Mouse (Mus musculus) embryonic facial prominence, embryonic 12.5 days (tissue): Measurements from ENCODE around the gene T. TPM values are rescaled to one million over a fixed set of nuclear protein-coding genes. Genes with fewer than 3 reads are reported as not detected.
A peak's percentile ranks its signal among the peaks of the same experiment; 100 is the strongest.
"Not testable (repeated sequence)": the region's sequence is repeated elsewhere in the genome, so short reads cannot be mapped to it uniquely, and the experiment has no call there.

Source experiments
- ATAC-seq: fragments of 200-750 bp; cut with Nextera tagmentation; 2 replicates; pipeline ENCODE4 v1.8.0; 2017; ENCODE audit not compliant: insufficient number of reproducible peaks, insufficient read depth, low FRiP score, low TSS enrichment
- H3K27ac ChIP-seq: fragments of 300-500 bp; sonication (generic); 2 replicates; pipeline ENCODE4 v1.5.1; 2016; ENCODE audit warnings: mild to moderate bottlenecking
- H3K27me3 ChIP-seq: fragments of 300-500 bp; sonication (generic); 2 replicates; pipeline ENCODE4 v1.6.1; 2016; ENCODE audit warnings: mild to moderate bottlenecking, moderate library complexity
- H3K36me3 ChIP-seq: fragments of 300-500 bp; sonication (generic); 2 replicates; pipeline ENCODE4 v1.6.1; 2016; ENCODE audit warnings: mild to moderate bottlenecking
- H3K4me1 ChIP-seq: fragments of 300-500 bp; sonication (generic); 2 replicates; pipeline ENCODE4 v1.6.1; 2016
- H3K4me2 ChIP-seq: fragments of 300-500 bp; sonication (generic); replicated peaks from 2 replicates; pipeline ENCODE4 v1.6.1; 2016; ENCODE audit warnings: mild to moderate bottlenecking, moderate library complexity
- H3K4me3 ChIP-seq: fragments of 300-500 bp; sonication (generic); 2 replicates; pipeline ENCODE4 v1.5.1; 2016; ENCODE audit warnings: mild to moderate bottlenecking
- H3K9ac ChIP-seq: fragments of 300-500 bp; sonication (generic); 2 replicates; pipeline ENCODE4 v1.6.1; 2016; ENCODE audit warnings: mild to moderate bottlenecking, moderate library complexity
- H3K9me3 ChIP-seq: fragments of 300-500 bp; sonication (generic); 2 replicates; pipeline ENCODE4 v1.6.1; 2016; ENCODE audit warnings: mild to moderate bottlenecking, moderate library complexity
- WGBS: fragments of 180-500 bp; shearing (Covaris S2); methylation state at CpG from one replicate; pipeline ENCODE4 v1.1.7; 2016; 5-methylcytosine and 5-hydroxymethylcytosine counted together
- polyA plus RNA-seq: library from polyadenylated mRNA; unstranded; fragments of >200 nt; fragmentation: Nextera tagmentation; extraction: Ambion mirVana; gene quantifications from 2 replicates; pipeline ENCODE4 v1.2.1, GENCODE M21; 2016

The T gene
- 0.88 and 0.95 TPM in 2 replicates for polyA plus RNA-seq

- peak within 1 kb of the TSS; percentile 43 for H3K4me2 ChIP-seq
- H3K4me3 ChIP-seq = peak within 1 kb of the TSS; percentile 24
- H3K27ac ChIP-seq = no peak within 1 kb of the TSS
- H3K36me3 ChIP-seq = no peaks in the 10 kb centered on the region
- no peak within 1 kb of the TSS for H3K9ac ChIP-seq
- WGBS = under 1% methylated on average over 60 of the region's 65 CpGs
- ATAC-seq = no peak
- peaks cover 99% of the 10 kb centered on the region for H3K27me3 ChIP-seq
- no peaks in the 10 kb centered on the region for H3K9me3 ChIP-seq
- peaks cover 16% of the 10 kb centered on the region; the same call in 1 of the 2 replicates for H3K4me1 ChIP-seq
Measured at GRCm38 (mm10) chr17:8433978-8434960, at the start of gene T. T (plus strand) TSS chr17:8434423.

- no peak overlapping the region for H3K4me3 ChIP-seq
- ATAC-seq = no peak
- H3K9me3 ChIP-seq = no peaks in the 10 kb centered on the region
- peaks cover 30% of the 10 kb centered on the region for H3K27me3 ChIP-seq
- no peaks in the 10 kb centered on the region for H3K36me3 ChIP-seq
- no peak overlapping the region for H3K4me2 ChIP-seq
- WGBS = 96% methylated on average over 2 of the region's 2 CpGs
- no peak overlapping the region for H3K27ac ChIP-seq
- peaks cover 11% of the 10 kb centered on the region; the same call in 1 of the 2 replicates for H3K4me1 ChIP-seq
- no peak overlapping the region for H3K9ac ChIP-seq
Measured at GRCm38 (mm10) chr17:8385441-8385840, 48.8 kb upstream of the T start.

GRCm38 (mm10) chr17:8388463-8388862, 45.8 kb upstream of the T start:
- Histone ChIP-seq H3K9ac (no peak overlapping the region), H3K4me2 (peak overlapping the region; percentile 42), H3K4me3 (no peak overlapping the region), H3K27ac (no peak overlapping the region), H3K36me3 (no peaks in the 10 kb centered on the region), H3K9me3 (no peaks in the 10 kb centered on the region), H3K27me3 (peaks cover 41% of the 10 kb centered on the region), H3K4me1 (peaks cover 11% of the 10 kb centered on the region; the same call in 1 of the 2 replicates)
- 2% methylated on average over 13 of the region's 13 CpGs for WGBS
- ATAC-seq = no peak

GRCm38 (mm10) chr17:8388990-8389789, 45.0 kb upstream of the T start:
- H3K27ac ChIP-seq = no peak overlapping the region
- WGBS = 2% methylated on average over 28 of the region's 28 CpGs
- H3K4me3 ChIP-seq = peak overlapping the region; percentile 10
- H3K9me3 ChIP-seq = no peaks in the 10 kb centered on the region
- peak overlapping the region; percentile 42 for H3K4me2 ChIP-seq
- H3K4me1 ChIP-seq = peaks cover 11% of the 10 kb centered on the region; the same call in 1 of the 2 replicates
- peaks cover 41% of the 10 kb centered on the region for H3K27me3 ChIP-seq
- H3K9ac ChIP-seq = peak overlapping the region; percentile 24; the same call in 1 of the 2 replicates
- no peaks in the 10 kb centered on the region for H3K36me3 ChIP-seq
- no peak for ATAC-seq

- Histone ChIP-seq H3K36me3 (no peaks in the 10 kb centered on the region), H3K9ac (no peak overlapping the region), H3K4me1 (peaks cover 11% of the 10 kb centered on the region; the same call in 1 of the 2 replicates), H3K4me2 (0 out of 2 replicates have a peak overlapping the region, but pooled peaks have one; percentile 42), H3K27ac (no peak overlapping the region), H3K27me3 (peaks cover 41% of the 10 kb centered on the region), H3K4me3 (no peak overlapping the region), H3K9me3 (no peaks in the 10 kb centered on the region)
- no peak for ATAC-seq
- 9% methylated on average over 10 of the region's 10 CpGs for WGBS
Measured at GRCm38 (mm10) chr17:8389790-8390095, 44.5 kb upstream of the T start.

GRCm38 (mm10) chr17:8390487-8390886, 43.7 kb upstream of the T start:
- Histone ChIP-seq H3K27ac (no peak overlapping the region), H3K36me3 (no peaks in the 10 kb centered on the region), H3K4me1 (peaks cover 11% of the 10 kb centered on the region; the same call in 1 of the 2 replicates), H3K27me3 (peaks cover 41% of the 10 kb centered on the region), H3K4me2 (no peak overlapping the region), H3K9me3 (no peaks in the 10 kb centered on the region), H3K4me3 (no peak overlapping the region), H3K9ac (no peak overlapping the region)
- 56% methylated on average over 4 of the region's 4 CpGs for WGBS
- no peak for ATAC-seq

- WGBS = 39% methylated on average over 4 of the region's 4 CpGs
- no peak overlapping the region for H3K27ac ChIP-seq
- no peak for ATAC-seq
Measured at GRCm38 (mm10) chr17:8396371-8396770, 37.9 kb upstream of the T start.

GRCm38 (mm10) chr17:8397946-8398345, 36.3 kb upstream of the T start:
- H3K36me3 ChIP-seq = no peaks in the 10 kb centered on the region
- no peak overlapping the region for H3K4me2 ChIP-seq
- ATAC-seq = no peak
- H3K9ac ChIP-seq = no peak overlapping the region
- H3K4me3 ChIP-seq = no peak overlapping the region
- peaks cover 6% of the 10 kb centered on the region; the same call in 1 of the 2 replicates for H3K4me1 ChIP-seq
- H3K27ac ChIP-seq = no peak overlapping the region
- H3K27me3 ChIP-seq = 0 out of 2 replicates have a peak, but pooled peaks cover 4% of the 10 kb centered on the region
- WGBS = 68% methylated on average over 2 of the region's 2 CpGs
- no peaks in the 10 kb centered on the region for H3K9me3 ChIP-seq

More at GRCm38 (mm10) chr17:8396371-8396770, 37.9 kb upstream of the T start:
- Histone ChIP-seq H3K4me1 (peaks cover 6% of the 10 kb centered on the region; the same call in 1 of the 2 replicates), H3K27me3 (peaks cover 2% of the 10 kb centered on the region), H3K9ac (no peak overlapping the region), H3K9me3 (no peaks in the 10 kb centered on the region), H3K4me3 (no peak overlapping the region), H3K36me3 (no peaks in the 10 kb centered on the region), H3K4me2 (no peak overlapping the region)

GRCm38 (mm10) chr17:8403932-8404331, 30.3 kb upstream of the T start:
- 51% methylated on average over 8 of the region's 8 CpGs for WGBS
- H3K4me1 ChIP-seq = peaks cover 15% of the 10 kb centered on the region
- H3K27ac ChIP-seq, H3K4me3 ChIP-seq, H3K27me3 ChIP-seq, ATAC-seq, H3K9me3 ChIP-seq, H3K36me3 ChIP-seq, H3K9ac ChIP-seq, H3K4me2 ChIP-seq: not testable (repeated sequence)

GRCm38 (mm10) chr17:8406285-8406684, 27.9 kb upstream of the T start:
- H3K4me3 ChIP-seq = no peak overlapping the region
- no peak overlapping the region for H3K4me2 ChIP-seq
- H3K4me1 ChIP-seq = peaks cover 14% of the 10 kb centered on the region; the same call in 1 of the 2 replicates
- H3K9me3 ChIP-seq = no peaks in the 10 kb centered on the region
- 23% methylated on average over 6 of the region's 6 CpGs for WGBS
- ATAC-seq = no peak
- H3K9ac ChIP-seq = no peak overlapping the region
- H3K27me3 ChIP-seq = 0 out of 2 replicates have a peak, but pooled peaks cover 4% of the 10 kb centered on the region
- H3K36me3 ChIP-seq = no peaks in the 10 kb centered on the region
- H3K27ac ChIP-seq = no peak overlapping the region

GRCm38 (mm10) chr17:8408002-8408401, 26.2 kb upstream of the T start:
- not testable (repeated sequence) for H3K4me3 ChIP-seq, H3K27ac ChIP-seq, ATAC-seq, H3K9ac ChIP-seq, H3K27me3 ChIP-seq, H3K4me2 ChIP-seq, H3K9me3 ChIP-seq, H3K36me3 ChIP-seq
- 61% methylated on average over 4 of the region's 4 CpGs for WGBS
- peaks cover 14% of the 10 kb centered on the region; the same call in 1 of the 2 replicates for H3K4me1 ChIP-seq
